Mouse (Mus musculus): ENCODE data around the gene Sept9.

The Sept9 gene

GRCm38 (mm10) chr11:117390774-117391534 is 191.5 kb downstream of the Sept9 start:
- no peak for DNase-seq

DNA sequence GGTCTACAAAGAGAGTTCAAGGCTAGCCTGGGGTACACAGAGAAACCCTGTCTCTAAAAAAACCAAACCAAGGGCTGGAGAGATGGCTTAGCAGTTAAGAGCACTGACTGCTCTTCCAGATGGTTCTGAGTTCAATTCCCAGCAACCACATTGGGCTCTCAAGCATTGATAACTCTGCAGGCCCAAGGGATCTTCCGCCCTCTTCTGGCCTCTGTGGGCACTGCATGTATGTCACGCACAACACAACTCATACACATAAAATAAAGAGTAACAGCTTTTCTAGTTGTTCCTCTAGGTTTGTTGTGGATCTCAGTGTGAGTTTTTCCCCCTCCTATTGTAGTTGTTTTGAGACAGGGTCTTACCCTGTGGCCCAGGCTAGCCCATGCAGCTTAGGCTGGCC is 192.8 kb downstream of the Sept9 start:
- no peak for DNase-seq

DNA sequence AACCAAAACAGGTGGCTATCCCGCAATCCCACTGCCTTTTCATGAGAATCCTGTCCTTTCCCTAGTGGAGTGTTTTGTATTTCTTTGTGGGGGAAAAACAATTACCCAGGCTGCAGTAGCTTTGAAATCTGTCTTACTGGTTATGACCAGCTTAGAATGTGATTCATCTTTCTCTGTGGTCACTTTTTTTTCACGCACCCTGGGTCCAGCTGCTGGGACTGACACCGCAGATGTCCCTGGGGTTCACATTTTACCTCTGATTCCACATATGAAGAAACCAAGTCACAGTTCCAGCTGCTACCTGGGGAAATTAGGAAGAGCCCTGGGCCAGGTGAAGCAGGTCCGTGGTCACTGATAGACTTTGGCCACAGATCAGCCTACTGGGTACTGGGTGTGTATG is 194.3 kb downstream of the Sept9 start:
- no peak for DNase-seq

- no peak for DNase-seq
Observed at GRCm38 (mm10) chr11:117394230-117395137, 195.0 kb downstream of the Sept9 start.

DNA sequence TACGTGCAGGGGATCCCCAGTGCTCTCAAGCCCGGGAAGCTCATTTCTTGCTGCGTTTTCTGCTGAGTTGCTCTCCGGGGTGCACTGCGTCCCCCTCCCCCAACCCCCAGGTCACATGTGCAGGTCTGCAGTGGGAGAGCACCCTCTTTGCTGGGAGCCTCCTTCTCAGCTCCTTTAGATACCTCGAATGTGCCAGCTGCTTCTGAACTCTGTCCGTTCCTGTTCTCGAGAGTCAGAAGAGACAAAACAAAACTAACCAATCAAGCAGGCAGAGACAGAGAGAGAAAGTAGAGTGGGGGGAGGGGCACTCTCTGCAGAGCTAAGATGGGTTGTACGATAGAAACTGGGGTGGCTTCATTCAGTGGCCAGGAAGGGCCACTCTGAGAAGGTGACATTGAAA is 195.8 kb downstream of the Sept9 start:
- no peak for DNase-seq

DNA sequence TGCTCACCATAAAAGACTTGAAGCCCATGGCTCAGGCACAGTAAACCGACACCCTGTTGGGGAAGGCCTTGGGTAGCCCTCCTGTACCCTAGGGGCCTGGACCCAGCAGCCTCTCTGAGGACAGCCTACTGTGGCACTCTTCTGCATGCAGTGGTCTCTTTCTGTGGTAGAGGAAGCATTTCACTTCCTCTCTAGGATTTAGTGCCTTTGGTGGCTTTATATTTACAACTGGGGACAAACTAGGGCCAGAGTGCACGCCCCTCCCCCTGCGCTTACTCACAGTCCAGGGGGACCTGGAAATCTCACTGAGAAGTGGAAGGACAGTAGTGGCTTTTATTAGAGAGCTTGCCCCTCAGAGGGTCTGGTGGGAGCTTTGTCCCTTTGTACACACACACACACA is 197.5 kb downstream of the Sept9 start:
- no peak for DNase-seq

- DNase-seq, result peak; percentile 52
Observed at GRCm38 (mm10) chr11:117397755-117398154, 198.3 kb downstream of the Sept9 start.

- DNase-seq, result no peak
Observed at GRCm38 (mm10) chr11:117398191-117398590, 198.7 kb downstream of the Sept9 start.

DNA sequence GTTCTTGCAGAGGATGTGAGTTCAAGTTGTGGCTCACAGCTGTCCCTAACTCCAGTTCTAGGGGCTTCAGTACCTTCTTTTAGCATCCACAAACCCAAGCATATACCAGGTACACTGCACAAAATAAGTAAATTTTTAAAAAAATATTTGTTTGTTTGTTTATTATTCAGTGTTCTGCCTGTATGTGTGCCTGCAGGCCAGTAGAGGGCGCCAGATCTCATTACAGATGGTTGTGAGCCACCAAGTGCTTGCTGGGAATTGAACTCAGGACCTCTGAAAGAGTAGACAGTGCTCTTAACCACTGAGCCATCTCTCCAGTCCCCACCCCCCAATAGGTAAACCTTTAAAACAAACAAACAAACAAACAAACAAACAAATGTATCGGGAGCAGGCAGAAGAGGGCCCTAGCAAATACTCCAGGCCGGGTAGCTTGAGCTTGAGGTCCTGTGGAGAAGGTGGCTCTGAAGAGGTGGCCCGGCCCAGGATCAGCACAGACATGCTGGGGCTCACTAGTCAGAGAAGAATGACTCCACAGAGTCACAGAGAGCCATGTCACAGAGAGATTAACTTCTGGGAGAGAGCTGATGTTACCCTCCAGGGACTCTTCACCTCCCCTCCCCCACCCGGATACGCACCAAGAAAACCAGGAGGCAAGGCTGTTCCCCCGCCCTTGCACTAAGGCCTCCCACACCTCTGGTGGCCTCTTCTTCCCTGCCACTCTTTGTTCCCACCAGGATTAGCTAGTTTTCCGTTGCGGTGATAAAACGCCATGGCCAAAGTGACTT is 202.3 kb downstream of the Sept9 start:
- no peak for DNase-seq

DNA sequence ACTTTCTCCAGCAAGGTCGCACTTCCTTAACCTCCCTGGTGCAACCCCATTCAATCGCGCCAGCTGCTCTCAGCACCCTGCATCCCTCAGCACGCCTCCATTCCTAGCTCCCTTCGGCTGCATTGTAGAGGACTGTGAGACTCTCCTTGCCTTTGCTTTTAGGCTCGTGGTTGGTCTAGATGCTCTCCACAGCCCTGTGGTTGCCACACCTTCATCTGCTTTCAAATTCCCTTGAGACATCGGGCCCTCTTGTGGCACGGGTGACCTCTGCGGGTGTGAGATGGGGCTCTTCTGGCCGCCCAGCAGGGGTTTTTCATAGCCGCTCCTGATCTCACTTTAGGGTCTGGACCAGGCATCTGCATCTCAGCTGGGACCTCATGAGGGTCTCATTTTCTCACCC is 203.1 kb downstream of the Sept9 start:
- DNase-seq, result no peak

- no peak for DNase-seq
Observed at GRCm38 (mm10) chr11:117403073-117403472, 203.6 kb downstream of the Sept9 start.

- DNase-seq, result no peak
Observed at GRCm38 (mm10) chr11:117403781-117404180, 204.3 kb downstream of the Sept9 start.

DNA sequence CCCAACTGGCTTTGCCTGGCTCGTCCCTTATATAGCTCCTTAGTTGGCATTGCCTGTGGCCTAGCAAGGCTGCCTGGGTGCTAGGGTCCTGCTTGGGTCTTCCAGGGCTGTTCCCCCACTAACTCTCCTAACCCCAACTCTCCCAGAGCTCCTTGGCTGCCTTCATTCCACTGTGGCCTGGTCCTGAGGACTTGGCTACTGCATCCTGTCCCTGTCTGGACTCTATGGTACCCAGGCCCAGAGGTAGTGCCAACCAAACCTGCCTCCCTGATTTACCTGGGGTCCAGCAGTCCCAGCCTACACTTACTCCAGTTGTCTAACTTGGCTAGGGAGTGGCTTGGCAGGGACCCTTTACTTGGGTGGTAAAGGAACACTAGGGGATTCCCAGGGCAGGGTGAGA is 207.2 kb downstream of the Sept9 start:
- no peak for DNase-seq

DNA sequence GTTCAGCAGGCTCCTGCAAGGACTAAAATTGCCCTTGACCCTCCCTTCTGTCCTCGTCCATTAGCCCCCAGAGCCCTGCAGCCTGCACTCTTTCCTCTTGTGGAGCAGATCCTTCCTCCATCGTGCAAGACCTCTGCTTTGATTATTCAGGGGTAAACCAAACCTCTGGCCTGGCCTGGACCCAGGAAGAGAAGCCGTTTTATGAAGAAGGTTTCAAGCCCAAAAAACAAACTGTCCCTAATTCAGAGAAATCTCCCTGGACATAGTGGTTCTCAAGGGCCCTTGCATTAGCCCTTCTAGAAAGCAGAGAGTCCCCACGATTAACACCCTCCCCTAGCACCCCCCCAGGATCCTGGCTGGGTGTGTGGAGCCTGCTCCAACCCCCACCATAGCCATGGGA is 207.7 kb downstream of the Sept9 start:
- DNase-seq, result no peak

- peak; percentile 55 for DNase-seq
Observed at GRCm38 (mm10) chr11:117407651-117408441, 208.4 kb downstream of the Sept9 start.

DNA sequence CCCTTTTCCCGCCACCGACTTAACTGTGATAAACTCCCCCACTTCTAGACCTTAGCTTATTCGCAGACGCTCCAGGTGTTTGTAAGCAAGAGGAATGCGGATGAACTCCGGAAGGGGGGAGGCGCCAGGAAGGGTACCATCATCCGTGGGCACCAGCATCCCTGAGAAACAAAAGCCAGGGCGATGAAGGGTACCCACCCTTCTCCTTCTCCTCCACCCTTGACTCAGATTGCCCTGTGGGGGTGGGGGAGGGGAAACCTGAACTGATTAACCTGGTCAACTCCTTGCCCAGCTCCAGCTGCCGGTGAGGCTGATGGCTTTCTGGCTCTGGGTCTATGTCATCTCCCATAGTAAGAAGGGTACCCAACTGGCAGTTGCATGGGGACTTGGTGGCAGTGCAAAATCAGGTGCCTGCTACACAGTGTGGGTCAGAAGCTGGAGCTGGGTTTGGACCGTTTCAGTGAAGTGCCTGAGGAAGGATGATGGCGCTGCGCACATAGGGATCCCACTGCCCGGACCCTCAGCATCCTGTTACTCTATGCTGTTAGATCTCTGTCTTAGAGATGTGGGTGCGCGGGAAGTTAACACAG is 209.1 kb downstream of the Sept9 start:
- no peak for DNase-seq

DNA sequence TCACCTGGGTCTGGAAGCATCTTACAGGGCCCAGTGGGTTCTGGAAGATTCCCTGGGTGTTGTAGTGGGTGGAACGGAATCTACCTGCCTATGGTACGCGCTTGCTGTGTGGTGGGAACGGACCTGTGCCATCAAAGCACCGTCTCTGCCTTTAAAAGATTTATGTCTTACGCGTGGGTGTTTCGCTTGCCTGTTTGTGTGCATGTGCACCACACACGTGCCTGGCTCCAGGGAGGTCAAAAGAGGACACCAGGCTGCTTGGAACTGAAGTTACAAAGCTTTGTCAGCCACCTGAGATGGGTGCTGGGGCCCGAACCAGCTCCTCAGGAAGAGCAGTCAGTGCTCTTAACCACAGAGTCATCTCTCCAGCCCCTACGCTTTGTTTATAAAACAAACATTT is 209.9 kb downstream of the Sept9 start:
- no peak for DNase-seq

DNA sequence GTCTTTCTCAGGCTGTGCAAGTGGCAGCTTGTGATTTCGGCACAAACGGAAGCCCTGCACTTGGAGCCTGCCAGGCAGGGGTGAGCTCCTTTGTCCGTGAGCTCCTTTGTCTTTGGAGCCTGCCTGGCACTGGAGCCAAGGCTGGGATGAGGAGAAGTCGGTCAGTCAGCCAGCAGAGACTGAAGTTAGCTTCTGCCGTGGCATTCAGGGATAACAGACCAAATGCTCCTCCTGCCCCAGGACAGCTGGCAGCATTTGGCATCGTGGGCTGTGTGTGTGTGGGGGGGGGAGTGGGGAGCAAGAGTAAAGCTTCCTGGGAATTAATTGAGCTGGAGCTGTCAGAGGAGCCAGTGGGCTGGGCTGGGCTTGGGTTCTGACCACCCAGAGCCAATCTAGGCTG is 210.6 kb downstream of the Sept9 start:
- peak; percentile 40 for DNase-seq

- DNase-seq, result no peak
Observed at GRCm38 (mm10) chr11:117411663-117412062, 212.2 kb downstream of the Sept9 start.

Measured in cerebellum, adult 8-10 months (tissue).